Mouse (Mus musculus) sigmoid colon, adult 10 weeks (tissue): ENCODE measurements around the gene Nprl2. TPM values are rescaled to one million over a fixed set of nuclear protein-coding genes. Genes with fewer than 3 reads are reported as not detected.

Source experiments
- polyA plus RNA-seq: library from polyadenylated mRNA; stranded (reverse); fragments of 350-450 nt; fragmentation: Illumina TruSeq; extraction: RNeasy Lipid Tissue Mini Kit (QIAGEN cat#74804); gene quantifications from one replicate; pipeline ENCODE4 v1.2.3, GENCODE M21; 2014; ENCODE audit warnings: low read depth, low replicate concordance

The Nprl2 gene
- 2.0 TPM for polyA plus RNA-seq

GRCm38 (mm10) chr9:107541474-107542351 lies at the start of gene Nprl2, which contains the start of gene Cyb561d2:
Nprl2 (plus strand) TSS chr9:107542226.
Cyb561d2 (minus strand) TSS chr9:107542193.

DNA sequence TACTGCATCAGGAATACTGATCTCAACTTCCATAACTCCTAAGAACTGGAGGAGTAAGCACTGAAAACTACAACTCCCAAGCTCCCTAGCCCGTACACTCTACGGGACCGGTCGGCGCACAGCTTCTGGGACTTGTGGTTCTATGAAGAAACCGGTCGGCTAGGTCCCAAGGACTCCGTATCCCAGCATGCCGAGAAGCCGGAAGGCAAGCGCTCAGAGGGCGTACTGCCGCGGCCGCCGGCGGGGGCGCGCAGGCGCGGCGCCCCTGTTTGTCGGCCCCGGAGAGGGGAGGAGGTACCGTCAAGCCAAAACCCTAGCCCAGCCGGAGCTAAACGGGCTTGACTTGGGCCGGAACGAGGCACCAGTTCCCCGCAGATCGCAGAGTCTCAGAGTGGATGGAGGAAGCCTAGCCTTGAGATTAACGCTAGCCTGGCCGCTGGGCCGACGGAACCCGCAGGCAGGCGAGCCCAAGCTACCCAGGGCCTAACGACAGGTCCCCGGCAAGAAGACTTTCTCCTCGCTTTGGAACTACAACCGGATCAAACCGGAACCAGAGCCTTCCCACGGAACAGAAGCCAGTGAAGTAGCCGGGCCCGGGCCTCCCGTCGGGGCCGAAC lies 8.1 kb upstream of the Nprl2 start, which contains the start of gene Tmem115:
Tmem115 (plus strand) TSS at position 155 of the 617 bp plus-strand sequence.

GRCm38 (mm10) chr9:107547026-107547425 lies 5.0 kb downstream of the Nprl2 start, which contains the start of gene Zmynd10:
Zmynd10 (plus strand) TSS chr9:107547298.

DNA sequence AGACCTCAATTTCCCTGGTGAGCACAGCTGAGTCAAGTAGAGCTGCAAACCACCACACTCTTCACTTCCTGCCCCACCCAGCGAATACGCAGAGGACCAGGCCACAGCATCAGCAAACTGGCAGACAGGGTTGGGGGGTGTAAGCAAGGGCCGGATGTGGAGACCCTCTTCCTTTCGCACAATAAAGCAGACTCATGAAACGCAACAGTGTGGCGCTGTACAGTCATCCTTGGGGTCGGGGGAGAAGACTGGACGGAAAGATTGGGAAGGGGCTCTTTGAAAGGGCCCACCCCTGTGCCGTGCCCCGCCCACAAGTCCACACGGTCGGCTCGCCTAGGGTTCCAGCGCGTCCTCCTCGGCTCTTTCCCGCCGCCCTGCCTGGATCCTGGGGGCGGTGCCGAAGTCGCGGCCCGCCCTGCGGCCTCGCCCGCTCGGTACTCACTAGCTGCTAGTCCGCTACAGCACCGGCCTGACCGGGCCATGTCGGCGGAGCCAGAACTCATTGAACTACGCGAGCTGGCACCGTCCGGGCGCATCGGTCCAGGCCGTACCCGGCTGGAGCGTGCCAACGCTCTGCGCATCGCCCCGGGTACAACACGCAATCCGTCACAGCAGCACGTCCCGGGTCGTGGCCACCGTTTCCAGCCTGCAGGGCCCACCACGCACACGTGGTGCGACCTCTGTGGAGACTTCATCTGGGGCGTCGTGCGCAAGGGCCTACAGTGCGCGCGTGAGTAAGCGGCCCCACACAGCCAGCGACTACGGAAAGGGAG lies 9.3 kb downstream of the Nprl2 start, which contains the start of gene Rassf1:
Rassf1 (plus strand) TSS at position 439 of the 773 bp plus-strand sequence.

GRCm38 (mm10) chr9:107563029-107563581 lies 21.1 kb downstream of the Nprl2 start, which contains the start of gene Tusc2:
Tusc2 (plus strand) TSS chr9:107563255.

GRCm38 (mm10) chr9:107567702-107568319 lies 25.8 kb downstream of the Nprl2 start, which contains the start of gene Hyal2:
Hyal2 (plus strand) TSS chr9:107567945.

GRCm38 (mm10) chr9:107576357-107577107 lies 34.5 kb downstream of the Nprl2 start, which contains the start of gene Hyal1:
Hyal1 (plus strand) TSS chr9:107576927.

DNA sequence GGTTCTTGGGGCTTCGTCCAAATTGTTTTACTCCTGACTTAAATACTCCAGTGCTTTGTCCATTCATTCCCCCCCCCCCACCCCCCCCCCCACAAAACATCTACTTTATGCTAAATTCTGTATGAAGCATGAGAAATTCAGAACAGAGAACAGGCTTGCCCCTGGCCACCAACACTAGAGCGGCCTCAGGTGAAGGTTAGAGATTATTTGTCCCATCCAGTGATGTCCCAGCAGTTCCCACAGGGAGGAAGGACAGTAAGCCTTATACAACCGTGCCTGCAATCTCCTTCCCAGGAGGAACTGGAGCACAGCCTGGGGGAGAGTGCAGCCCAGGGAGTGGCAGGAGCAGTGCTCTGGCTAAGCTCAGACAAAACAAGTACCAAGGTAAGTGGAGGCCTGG lies 36.6 kb downstream of the Nprl2 start, which contains the start of gene Naa80:
Naa80 (plus strand) TSS at position 301 of the 400 bp plus-strand sequence.

DNA sequence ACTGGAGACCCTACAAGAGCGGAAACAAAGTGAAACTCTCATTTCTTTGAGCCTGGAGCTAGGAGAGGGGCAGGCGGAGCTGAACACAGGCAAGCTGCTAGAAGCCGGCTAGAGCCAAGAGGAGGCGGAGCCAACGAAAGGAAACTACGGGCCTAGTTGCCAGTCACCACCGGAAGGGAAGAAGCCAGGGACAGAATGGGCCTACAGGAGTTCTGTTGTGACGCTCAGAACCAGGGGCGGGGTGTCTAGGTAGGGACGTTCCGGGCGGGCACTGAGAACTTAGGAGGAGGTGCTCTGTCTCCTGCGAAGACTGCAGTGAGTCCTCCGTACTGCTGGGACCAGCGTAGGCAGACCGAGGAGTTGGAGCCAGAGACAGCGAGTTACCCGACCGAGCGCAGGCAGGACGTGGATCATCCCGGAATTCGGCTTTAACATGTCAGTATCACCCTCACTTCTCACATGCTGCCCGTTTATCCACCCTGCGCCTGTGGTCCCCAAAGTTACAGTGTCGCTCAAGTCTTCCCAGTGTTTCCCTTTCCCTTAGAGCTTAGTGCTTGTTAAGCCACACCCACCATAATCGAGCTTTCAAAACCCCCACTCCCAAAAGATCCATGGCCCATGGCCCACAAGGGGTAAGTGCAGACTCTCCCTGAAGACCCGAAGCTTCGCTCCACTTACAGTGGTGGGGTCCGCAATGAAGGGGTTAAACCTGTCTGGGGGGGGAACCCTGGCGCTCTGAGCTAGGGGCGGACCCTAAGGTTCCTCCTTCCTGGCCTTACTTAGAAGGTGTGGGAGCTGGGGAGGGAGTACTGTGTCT lies 38.7 kb downstream of the Nprl2 start, which contains the start of gene Hyal3:
Hyal3 (plus strand) TSS at position 318 of the 817 bp plus-strand sequence.

DNA sequence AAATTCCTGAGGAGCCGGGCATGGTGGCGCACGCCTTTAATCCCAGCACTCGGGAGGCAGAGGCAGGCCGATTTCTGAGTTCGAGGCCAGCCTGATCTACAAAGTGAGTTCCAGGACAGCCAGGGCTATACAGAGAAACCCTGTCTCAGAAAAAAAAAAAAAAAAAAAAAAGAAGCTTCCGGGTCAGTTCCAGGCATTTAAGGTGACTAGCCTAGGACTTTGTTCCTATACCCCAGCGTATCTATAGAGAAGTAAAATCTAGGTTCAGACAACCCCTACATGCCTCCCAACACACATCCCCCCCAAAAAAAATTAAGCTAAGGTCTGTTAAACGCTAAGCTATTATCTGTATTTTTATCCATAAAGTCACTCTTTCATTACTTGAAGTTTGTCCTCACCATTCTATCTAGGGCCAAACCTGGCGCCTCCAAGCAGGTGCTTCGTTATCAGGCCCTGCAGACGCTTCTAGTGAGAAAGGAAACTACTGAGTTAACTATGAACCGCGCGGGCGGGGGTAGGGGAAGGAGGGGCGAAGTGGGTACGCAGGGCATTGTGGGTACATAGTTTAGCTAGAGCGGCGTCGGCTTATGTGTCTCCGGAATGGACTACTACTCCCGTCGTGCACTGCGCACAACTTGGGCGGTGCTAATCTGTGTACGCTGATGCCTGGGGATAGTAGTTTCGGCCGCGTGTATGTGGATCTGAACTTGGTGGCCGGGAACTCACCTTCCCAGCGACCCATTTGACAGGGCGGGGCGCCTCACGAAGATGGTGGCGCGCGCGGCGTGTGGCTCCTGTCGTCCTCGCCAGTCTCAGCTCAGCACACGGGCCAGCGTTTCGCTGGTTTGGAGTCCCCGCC lies 45.2 kb downstream of the Nprl2 start, which contains the start of gene Ifrd2:
Ifrd2 (plus strand) TSS at position 669 of the 859 bp plus-strand sequence.

Other genes with a start within 250 kb of the Nprl2 start
- gene Cish, start 246.2 kb upstream of the Nprl2 start, polyA plus RNA-seq = 2.5 TPM
- 2.2 TPM for gene Hemk1, start 203.9 kb upstream of the Nprl2 start, polyA plus RNA-seq
- gene 6430571L13Rik, start 201.6 kb upstream of the Nprl2 start, polyA plus RNA-seq = not detected
- 0.98 TPM for gene Cacna2d2, start 142.6 kb upstream of the Nprl2 start, polyA plus RNA-seq
- gene Tmem115, start 8.3 kb upstream of the Nprl2 start, polyA plus RNA-seq = not detected
- 1.6 TPM for gene Cyb561d2, start within 50 bp of the Nprl2 start, polyA plus RNA-seq
- not detected for gene Zmynd10, start 5.1 kb downstream of the Nprl2 start, polyA plus RNA-seq
- 33.5 TPM for gene Rassf1, start 9.3 kb downstream of the Nprl2 start, polyA plus RNA-seq
- gene Tusc2, start 21.0 kb downstream of the Nprl2 start, polyA plus RNA-seq = 20.1 TPM
- 0.28 TPM for gene Hyal2, start 25.7 kb downstream of the Nprl2 start, polyA plus RNA-seq
- gene Hyal1, start 34.7 kb downstream of the Nprl2 start, polyA plus RNA-seq = 2.7 TPM
- 1.5 TPM for gene Naa80, start 36.7 kb downstream of the Nprl2 start, polyA plus RNA-seq
- not detected for gene Hyal3, start 38.6 kb downstream of the Nprl2 start, polyA plus RNA-seq
- gene Ifrd2, start 45.4 kb downstream of the Nprl2 start, polyA plus RNA-seq = 25.5 TPM
- gene Sema3b, start 67.0 kb downstream of the Nprl2 start, polyA plus RNA-seq = 2.6 TPM
- gene Gnai2, start 93.1 kb downstream of the Nprl2 start, polyA plus RNA-seq = 33.0 TPM
- gene Slc38a3, start 127.3 kb downstream of the Nprl2 start, polyA plus RNA-seq = not detected
- gene Gnat1, start 137.5 kb downstream of the Nprl2 start, polyA plus RNA-seq = not detected
- 0.76 TPM for gene Sema3f, start 168.2 kb downstream of the Nprl2 start, polyA plus RNA-seq
- 233 TPM for gene Rbm5, start 228.8 kb downstream of the Nprl2 start, polyA plus RNA-seq